ENCODE assay signal across 8 mouse cellular contexts in the genomic region with DNA sequence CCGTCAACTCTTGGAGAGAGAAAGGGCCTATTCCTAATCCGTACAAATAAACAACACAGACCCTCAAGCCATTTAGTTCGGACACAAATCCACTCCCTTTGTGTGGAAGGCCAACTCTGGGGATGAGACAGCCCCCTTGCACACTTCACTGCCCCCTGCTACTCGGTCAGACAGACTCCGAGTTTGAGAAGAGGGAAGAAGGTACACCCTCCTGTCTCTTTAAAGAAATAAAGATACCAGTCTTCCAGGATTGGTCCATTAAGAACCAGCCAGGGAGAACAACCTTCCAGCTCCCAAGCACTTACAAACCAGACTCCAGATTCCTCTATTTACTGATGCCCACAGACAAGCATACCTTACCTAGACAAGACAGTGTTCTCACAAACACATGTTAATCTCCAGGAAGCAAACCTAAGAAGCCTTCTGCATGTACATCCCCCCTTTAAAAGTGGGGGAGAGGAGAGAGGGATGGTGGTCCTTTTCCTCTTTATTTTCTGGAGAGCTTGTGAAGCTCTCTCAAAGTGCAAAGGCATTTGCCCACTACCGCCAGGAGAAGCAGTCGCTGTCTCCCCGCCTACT.
A peak's percentile ranks its signal among the peaks of the same experiment; 100 is the strongest.
DNase-seq lines count a peak whose midpoint lies in the region; ATAC-seq and TF ChIP-seq lines count a peak whose summit lies in the region.

No protein-coding gene starts in this region.

- no peak for ATAC-seq in heart, embryonic 14.5 days (ENCODE audit: insufficient number of reproducible peaks, insufficient read depth, low FRiP score, low read depth)
- ATAC-seq in limb, embryonic 14.5 days (ENCODE audit: low FRiP score, low read depth), result no peak
- ATAC-seq in megakaryocyte, adult 5-6 weeks (ENCODE audit: poor library complexity, severe bottlenecking), result no peak

- H3K4me2 ChIP-seq in heart, embryonic 14.5 days (ENCODE audit: low read length), result peak overlapping the region; percentile 68
- H3K4me2 ChIP-seq in limb, embryonic 14.5 days (replicated peaks; ENCODE audit: low read depth, low read length, severe bottlenecking), result peak overlapping the region; percentile 81

- no peak for TF ChIP-seq CTCF in cerebellum, adult 2 months (IDR thresholded peaks at IDR 0.05; ENCODE audit: borderline replicate concordance, insufficient read depth, low read depth, low read length)

- peak overlapping the region; percentile 68 for H3K9ac ChIP-seq in heart, embryonic 14.5 days (ENCODE audit: low read length)
- H3K9ac ChIP-seq in limb, embryonic 14.5 days (ENCODE audit: low read depth, low read length, severe bottlenecking), result peak overlapping the region; percentile 63

- no peaks in the 10 kb centered on the region for H3K27me3 ChIP-seq in heart, embryonic 14.5 days (ENCODE audit: control insufficient read depth, insufficient read depth, low read length)
- no peaks in the 10 kb centered on the region for H3K27me3 ChIP-seq in cerebellum, adult 2 months (ENCODE audit: control insufficient read depth, insufficient read depth, low read length)
- H3K27me3 ChIP-seq in limb, embryonic 14.5 days (ENCODE audit: control insufficient read depth, insufficient read depth, low read length), result no peaks in the 10 kb centered on the region

- no peaks in the 10 kb centered on the region for H3K9me3 ChIP-seq in heart, embryonic 14.5 days (ENCODE audit: control insufficient read depth, low read length)
- H3K9me3 ChIP-seq in limb, embryonic 14.5 days (ENCODE audit: control insufficient read depth, low read length), result no peaks in the 10 kb centered on the region

- no peak for TF ChIP-seq POLR2A in cerebellum, adult 2 months (IDR thresholded peaks at IDR 0.05; ENCODE audit: borderline replicate concordance, insufficient read depth, low read length)
- TF ChIP-seq POLR2A in limb, embryonic 14.5 days (IDR thresholded peaks at IDR 0.05; ENCODE audit: borderline replicate concordance, extremely low read depth, insufficient read depth, insufficient read length), result peak; percentile 44; the same call in 1 of the 2 replicates

- peak overlapping the region in 1 of 2 experiments; percentile 51; a peak in 2 of 4 replicates for H3K27ac ChIP-seq in heart, embryonic 14.5 days (replicated peaks in 1 of 2; ENCODE audit: control insufficient read depth in 1 of 2, insufficient read depth in 1 of 2, low read depth in 2 of 2, low read length in 2 of 2)
- H3K27ac ChIP-seq in cerebellum, adult 2 months (ENCODE audit: insufficient read depth, low read length), result peak overlapping the region; percentile 65
- H3K27ac ChIP-seq in limb, embryonic 14.5 days (replicated peaks; ENCODE audit: low read depth, low read length), result peak overlapping the region; percentile 93

- DNase-seq in heart, adult 9 months (ENCODE audit: low spot score in 2 of 2), result no peak
- DNase-seq in cerebellum, adult 2 months, result peak; percentile 22 to 52
- DNase-seq in frontal cortex, adult 2 months (ENCODE audit: extremely low spot score in 1 of 2, low spot score in 1 of 2), result peak; percentile 33 to 48
- no peak for DNase-seq in limb, embryonic 14.5 days (ENCODE audit: low spot score)
- no peak for DNase-seq in adrenal gland, postnatal 10 days
- no peak for DNase-seq in kidney, postnatal 36 days

- 34% methylated on average over 8 of the region's 8 CpGs for WGBS in heart, embryonic 14.5 days
- 26% methylated on average over 8 of the region's 8 CpGs for WGBS in cerebellum, adult 2 months
- WGBS in limb, embryonic 14.5 days, result 16% methylated on average over 8 of the region's 8 CpGs

- H3K4me3 ChIP-seq in heart, embryonic 14.5 days (ENCODE audit: control insufficient read depth in 1 of 2, insufficient read depth in 1 of 2, low read depth in 1 of 2, low read length in 2 of 2), result peak overlapping the region; percentile 36 to 44; a peak in 3 of 4 replicates
- H3K4me3 ChIP-seq in cerebellum, adult 2 months (replicated peaks; ENCODE audit: insufficient read depth, low read depth, low read length), result peak overlapping the region; percentile 70
- H3K4me3 ChIP-seq in limb, embryonic 14.5 days (replicated peaks; ENCODE audit: low read length), result peak overlapping the region; percentile 36

- no peaks in the 10 kb centered on the region for H3K36me3 ChIP-seq in heart, embryonic 14.5 days (ENCODE audit: control insufficient read depth, insufficient read depth, low read length)
- H3K36me3 ChIP-seq in limb, embryonic 14.5 days (ENCODE audit: control insufficient read depth, insufficient read depth, low read length), result no peaks in the 10 kb centered on the region

- peaks cover 12 to 26% of the 10 kb centered on the region in 2 experiments for H3K4me1 ChIP-seq in heart, embryonic 14.5 days (ENCODE audit: control insufficient read depth in 2 of 2, insufficient read depth in 2 of 2, low read length in 2 of 2)
- H3K4me1 ChIP-seq in cerebellum, adult 2 months (ENCODE audit: control insufficient read depth, insufficient read depth, low read length), result no peaks in the 10 kb centered on the region
- peaks cover 31% of the 10 kb centered on the region for H3K4me1 ChIP-seq in limb, embryonic 14.5 days (ENCODE audit: control insufficient read depth, insufficient read depth, low read length)

Comparison
In these comparisons a context has a peak if more than half of its experiments do, and no peak if none do; other contexts are left out.
1. DNase-seq: peak in cerebellum, adult 2 months (2 of 2) and frontal cortex, adult 2 months (2 of 2); none in heart, adult 9 months (0 of 2), limb, embryonic 14.5 days (single experiment), adrenal gland, postnatal 10 days (single experiment) and kidney, postnatal 36 days (0 of 2).
2. Peak in every context shown above with its lines, with median percentiles within 50 percentile points of each other: H3K4me3 ChIP-seq.